Mouse (Mus musculus) lung, postnatal 4 days (tissue): ENCODE measurements at regions not wholly inside any gene's neighbourhood (a gene's known extent, or its start where the extent isn't known, plus 50 kb on each side); places are given as distances from the start of the nearest gene placed in this dataset.

ENCODE experiments used
- DNase-seq, 2 experiments: peaks; one replicate each; pipeline ENCODE4 v3.0.0; 2021

DNA sequence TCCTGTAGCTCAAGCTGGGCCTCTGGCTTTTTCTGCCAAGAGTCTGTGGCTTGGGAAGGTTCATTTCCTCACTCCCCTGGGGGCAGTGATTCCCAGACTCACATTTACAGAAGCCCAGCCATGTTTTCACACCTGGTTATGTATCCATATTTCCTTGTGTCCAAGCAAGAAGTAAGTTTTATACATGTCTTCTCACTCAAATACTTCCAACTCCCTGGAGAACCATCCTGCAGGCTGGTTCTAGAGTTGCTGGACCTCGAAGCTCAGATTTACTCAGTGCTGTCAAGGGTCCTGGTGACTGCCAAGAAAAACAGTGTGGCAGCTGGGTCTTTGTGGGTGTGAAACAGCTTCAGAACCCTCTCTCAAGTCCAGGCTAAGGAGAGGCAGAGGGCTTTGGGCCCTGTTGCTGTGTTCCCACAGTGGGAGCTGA is 537.6 kb upstream of the Nrp1 start:
- DNase-seq, result no peak

GRCm38 (mm10) chr8:127821646-127822045 is 536.8 kb upstream of the Nrp1 start:
- no peak for DNase-seq

DNA sequence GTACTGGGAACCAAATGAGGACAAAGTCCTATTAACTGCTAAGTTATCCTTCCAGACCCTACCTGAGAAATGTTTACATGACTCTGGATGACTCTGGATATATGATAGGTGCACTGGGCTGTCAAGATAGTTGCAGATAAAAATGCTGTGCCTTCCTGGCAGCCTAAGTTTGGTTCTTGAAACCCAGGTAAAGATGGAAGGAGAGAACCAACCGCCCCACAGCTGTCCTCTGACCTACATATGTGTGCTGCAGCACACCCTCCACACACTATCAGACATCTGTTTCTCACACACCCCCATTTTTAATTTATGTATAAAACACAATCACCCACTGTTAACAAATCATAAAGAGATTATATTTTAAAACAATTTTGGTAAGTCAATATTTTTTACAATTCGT is 533.4 kb upstream of the Nrp1 start:
- no peak for DNase-seq

- DNase-seq, result no peak
Measured at GRCm38 (mm10) chr8:127827826-127828225, 530.6 kb upstream of the Nrp1 start.

DNA sequence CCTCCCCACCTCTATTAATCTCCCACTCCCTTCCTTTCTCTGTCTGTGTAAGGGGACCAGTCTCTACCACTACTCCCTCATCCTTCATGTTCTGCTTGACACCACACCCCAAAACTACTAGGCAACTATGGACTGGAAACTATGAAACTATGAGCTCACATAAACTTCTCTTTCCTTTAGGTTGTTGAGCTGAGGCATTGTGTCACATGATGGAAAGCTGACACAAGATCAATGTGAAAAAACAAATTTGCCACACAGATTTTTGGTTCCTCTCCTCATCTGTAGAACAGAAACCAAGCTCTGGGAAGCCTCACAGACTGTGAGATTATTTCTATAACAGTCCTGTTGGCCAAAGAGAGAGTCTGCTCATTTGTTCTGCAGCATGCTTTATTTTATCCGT is 528.7 kb upstream of the Nrp1 start:
- no peak for DNase-seq

DNA sequence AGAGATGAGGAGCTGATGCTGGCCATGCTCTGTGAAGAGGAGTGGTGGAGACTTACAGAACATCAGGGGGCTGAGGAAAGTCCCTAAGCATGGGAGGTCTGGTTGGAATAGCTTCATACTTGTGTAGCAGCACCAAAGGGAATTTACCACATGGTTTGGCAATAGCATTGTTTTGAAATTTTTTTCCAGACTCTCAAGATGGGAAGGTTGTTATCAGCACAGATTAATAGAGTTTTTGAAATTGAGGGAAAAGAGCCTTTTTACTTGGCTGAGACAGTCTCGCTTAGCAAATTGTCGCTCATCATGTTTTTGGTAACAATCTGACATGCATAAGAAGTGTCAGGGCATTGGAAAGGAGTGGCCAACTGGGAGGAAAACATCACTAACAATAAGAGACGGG is 524.4 kb upstream of the Nrp1 start:
- DNase-seq, result no peak

- no peak for DNase-seq
Measured at GRCm38 (mm10) chr8:127836410-127837206, 521.8 kb upstream of the Nrp1 start.

GRCm38 (mm10) chr8:127838311-127838710 is 520.1 kb upstream of the Nrp1 start:
- no peak for DNase-seq

- DNase-seq, result no peak
Measured at GRCm38 (mm10) chr8:127847332-127848018, 510.9 kb upstream of the Nrp1 start.

GRCm38 (mm10) chr8:127849926-127850325 is 508.5 kb upstream of the Nrp1 start:
- no peak for DNase-seq

- peak; percentile 9 to 45 for DNase-seq
Measured at GRCm38 (mm10) chr8:127855653-127856300, 502.6 kb upstream of the Nrp1 start.

- DNase-seq, result peak; percentile 25 to 55
Measured at GRCm38 (mm10) chr8:127856351-127857135, 501.9 kb upstream of the Nrp1 start.

DNA sequence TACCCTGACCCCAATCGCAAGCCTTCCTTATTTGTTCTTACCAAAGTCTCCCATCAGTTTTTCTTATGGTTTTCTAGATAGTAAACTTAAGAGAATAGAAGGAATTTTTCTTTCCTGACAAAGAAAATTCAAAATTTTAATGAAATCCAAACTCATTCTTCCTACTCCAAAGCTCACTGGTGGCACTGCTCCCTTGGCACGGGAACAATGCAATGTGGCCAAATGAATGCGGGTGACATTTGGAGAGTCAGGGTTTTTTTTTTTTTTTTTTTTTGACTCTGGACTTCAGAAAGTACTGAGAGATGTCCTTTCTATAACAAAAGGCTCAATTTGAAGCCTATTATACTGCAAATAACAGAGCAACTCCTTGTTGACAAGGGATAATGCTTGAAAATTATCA is 499.4 kb upstream of the Nrp1 start:
- no peak for DNase-seq

GRCm38 (mm10) chr8:127860376-127860775 is 498.0 kb upstream of the Nrp1 start:
- no peak for DNase-seq

DNA sequence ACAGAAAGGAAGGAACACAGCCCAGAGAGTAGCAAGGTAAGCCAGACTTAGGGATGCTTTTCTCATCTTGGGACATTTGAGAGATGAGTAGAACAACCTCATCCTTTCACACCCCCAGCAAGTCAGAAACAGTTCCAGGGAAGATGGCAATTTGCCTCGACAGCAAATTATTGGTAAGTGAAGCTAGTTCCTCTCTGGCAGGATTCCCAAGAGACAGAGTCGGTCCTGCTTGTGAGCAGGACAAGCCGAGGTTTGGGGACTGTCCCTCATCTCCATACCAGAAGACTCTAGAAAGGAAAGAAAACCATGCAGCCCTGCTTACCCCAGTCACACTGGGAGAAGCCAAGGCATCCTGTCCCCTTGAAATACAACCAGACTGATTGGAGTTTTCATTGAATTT is 497.5 kb upstream of the Nrp1 start:
- no peak for DNase-seq

GRCm38 (mm10) chr8:127884641-127885040 is 473.8 kb upstream of the Nrp1 start:
- no peak for DNase-seq

GRCm38 (mm10) chr8:127885211-127885610 is 473.2 kb upstream of the Nrp1 start:
- DNase-seq, result no peak

DNA sequence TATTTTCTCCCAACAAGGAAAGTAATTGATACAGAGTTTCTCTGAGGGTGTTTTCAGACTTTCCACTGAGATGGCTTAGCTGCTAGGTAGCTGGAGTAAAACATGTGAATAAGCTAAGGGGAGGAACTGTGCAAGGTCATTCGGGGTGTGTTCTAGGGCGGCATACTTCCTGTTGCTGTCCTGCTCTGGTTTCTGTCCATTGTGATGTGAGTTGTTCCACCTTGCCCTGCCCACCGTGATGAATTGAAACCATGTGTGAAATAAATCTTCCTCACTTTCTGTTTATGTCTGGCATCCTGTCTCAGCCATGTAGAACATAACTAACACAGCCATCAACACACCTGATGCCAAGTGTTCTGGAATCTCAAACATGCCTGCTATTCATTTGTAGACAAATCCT is 472.6 kb upstream of the Nrp1 start:
- peak; percentile 8 to 36 for DNase-seq

DNA sequence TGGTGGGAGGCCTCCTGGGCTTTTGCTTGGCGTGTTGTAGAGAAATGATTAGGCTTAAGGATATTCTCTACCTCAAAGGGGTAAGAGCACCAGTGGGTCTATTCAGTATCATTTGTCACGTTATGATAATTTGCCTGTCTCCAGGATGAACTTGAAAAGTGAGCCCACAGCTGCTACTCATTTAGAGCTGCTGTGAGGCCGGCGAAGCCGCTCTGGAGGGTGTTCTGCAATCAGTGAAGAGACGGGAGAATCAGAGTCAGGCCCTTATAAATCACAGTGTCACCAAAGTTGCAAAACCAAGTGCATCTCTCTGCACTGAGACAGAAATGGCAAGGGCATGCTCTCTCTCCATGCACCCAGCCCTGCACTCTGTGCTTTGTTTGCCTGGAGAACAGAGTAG is 467.7 kb upstream of the Nrp1 start:
- peak in 1 of 2 experiments; percentile 2 for DNase-seq

DNA sequence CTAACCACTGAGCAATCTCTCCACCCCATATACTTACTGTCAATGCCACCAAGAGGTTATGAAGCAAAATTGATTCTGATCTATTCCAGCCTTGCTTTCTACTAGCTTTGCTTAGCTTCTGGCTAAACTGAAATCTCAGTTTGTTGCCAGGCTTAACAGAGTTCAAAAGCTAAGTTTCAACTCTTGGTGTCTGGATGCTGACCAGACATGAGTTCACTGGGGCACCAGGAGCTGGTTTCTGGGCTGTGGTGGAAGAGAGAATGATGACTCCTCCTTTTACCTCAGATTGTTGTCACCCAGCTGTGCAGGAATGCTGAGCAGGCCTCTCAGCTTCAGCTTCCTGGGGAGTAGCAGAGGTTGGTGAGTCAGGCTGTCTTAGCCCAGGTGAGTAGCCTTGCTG is 464.1 kb upstream of the Nrp1 start:
- DNase-seq, result no peak

GRCm38 (mm10) chr8:127908436-127908835 is 450.0 kb upstream of the Nrp1 start:
- DNase-seq, result no peak

DNA sequence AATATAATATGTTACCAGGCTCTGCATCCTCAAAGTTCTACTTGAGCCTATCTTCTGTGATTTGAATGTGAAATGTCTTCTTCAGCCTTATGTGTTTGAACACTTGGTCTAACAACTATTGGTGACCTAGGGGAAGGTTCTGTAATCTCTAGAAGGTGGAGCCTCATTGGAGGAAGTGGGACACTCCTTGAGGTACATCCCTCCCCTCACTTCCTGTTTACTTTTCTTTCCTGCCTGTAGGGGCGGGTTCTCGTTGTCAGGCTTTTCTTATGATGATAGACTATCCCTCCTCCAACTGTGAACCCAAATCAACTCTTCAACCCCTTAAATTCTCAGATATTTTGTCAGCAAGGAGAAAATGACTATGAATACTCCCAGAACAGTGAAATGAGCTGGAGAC is 448.8 kb upstream of the Nrp1 start:
- no peak for DNase-seq

- DNase-seq, result no peak
Measured at GRCm38 (mm10) chr8:127914086-127914485, 444.3 kb upstream of the Nrp1 start.
